Mouse (Mus musculus): ENCODE measurements around the gene Gpr162. TPM values are rescaled to one million over a fixed set of nuclear protein-coding genes. Genes with fewer than 3 reads are reported as not detected.

Gene Gpr162
- polyA plus RNA-seq, 1 experiment from 2014 or later, result 0.80 TPM

DNA sequence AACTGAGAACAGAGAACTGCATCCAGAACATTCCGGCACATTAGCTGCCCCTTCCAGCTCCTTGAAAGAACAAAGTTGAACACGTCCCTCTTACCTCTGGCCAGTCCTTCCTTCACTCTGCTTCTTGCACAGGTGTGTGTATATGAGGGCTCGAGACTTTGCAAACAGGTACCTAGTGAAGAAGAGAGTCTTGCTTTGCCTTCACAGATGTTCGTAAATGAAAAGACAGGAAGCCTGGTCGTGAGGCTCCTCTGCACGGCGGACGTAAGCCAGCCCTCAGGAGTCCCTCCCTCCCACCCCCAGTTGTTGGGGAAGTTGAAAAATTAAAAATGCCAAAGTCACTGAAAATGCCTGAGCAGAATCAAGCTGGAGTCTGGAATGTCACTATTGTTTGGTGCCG lies 24.2 kb upstream of the Gpr162 start, which contains the start of gene Cd4:
TSS of gene Cd4 (minus strand) at position 236 of the 400 bp plus-strand sequence.
- H3K9me3 ChIP-seq (replicated peaks; ENCODE audit: control insufficient read depth, low read length), result no peaks in the 10 kb centered on the region
- no peak within 1 kb of the TSS for H3K4me2 ChIP-seq
- no peaks in the 10 kb centered on the region for H3K4me1 ChIP-seq (ENCODE audit: control insufficient read depth, insufficient read depth, low read length)
- no peak within 1 kb of the TSS for H3K4me3 ChIP-seq (ENCODE audit: low read depth, low read length)
- WGBS (ENCODE audit: insufficient replicate concordance), result 89% methylated on average over 9 of the region's 9 CpGs
- no peak within 1 kb of the TSS for H3K27ac ChIP-seq (ENCODE audit: low read depth, low read length)
- H3K36me3 ChIP-seq (ENCODE audit: control insufficient read depth, insufficient read depth, low read length), result no peaks in the 10 kb centered on the region
- H3K27me3 ChIP-seq (ENCODE audit: control insufficient read depth, insufficient read depth, low read length), result no peaks in the 10 kb centered on the region
- ATAC-seq (replicated peaks; ENCODE audit: insufficient number of reproducible peaks, low FRiP score, low TSS enrichment), result no peak
- H3K9ac ChIP-seq (ENCODE audit: low read depth, low read length), result no peak within 1 kb of the TSS

DNA sequence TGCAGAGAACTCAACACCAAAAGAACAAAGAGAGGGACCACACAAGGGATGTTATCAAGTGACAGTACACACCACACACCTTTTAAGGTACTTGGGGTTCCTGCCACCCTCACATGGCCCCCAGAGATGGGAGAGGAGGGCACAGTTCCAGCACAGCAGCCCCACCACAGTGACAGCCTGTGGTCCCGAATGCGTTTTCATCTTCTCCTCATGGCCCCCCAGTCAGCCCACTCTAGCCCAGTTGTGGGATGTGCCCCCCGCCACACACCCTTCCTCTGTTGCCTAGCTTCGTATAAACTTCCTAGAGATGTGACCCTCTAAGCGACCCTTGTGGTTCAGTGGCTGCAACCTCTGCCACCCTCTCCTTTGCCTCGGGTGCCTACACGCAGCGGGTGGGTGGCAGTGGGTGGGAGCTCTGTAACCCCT lies 22.2 kb upstream of the Gpr162 start:
- Histone ChIP-seq H3K36me3 (ENCODE audit: control insufficient read depth, insufficient read depth, low read length) (no peaks in the 10 kb centered on the region), H3K27ac (ENCODE audit: low read depth, low read length) (no peak overlapping the region)
- ATAC-seq (replicated peaks; ENCODE audit: insufficient number of reproducible peaks, low FRiP score, low TSS enrichment), result no peak

DNA sequence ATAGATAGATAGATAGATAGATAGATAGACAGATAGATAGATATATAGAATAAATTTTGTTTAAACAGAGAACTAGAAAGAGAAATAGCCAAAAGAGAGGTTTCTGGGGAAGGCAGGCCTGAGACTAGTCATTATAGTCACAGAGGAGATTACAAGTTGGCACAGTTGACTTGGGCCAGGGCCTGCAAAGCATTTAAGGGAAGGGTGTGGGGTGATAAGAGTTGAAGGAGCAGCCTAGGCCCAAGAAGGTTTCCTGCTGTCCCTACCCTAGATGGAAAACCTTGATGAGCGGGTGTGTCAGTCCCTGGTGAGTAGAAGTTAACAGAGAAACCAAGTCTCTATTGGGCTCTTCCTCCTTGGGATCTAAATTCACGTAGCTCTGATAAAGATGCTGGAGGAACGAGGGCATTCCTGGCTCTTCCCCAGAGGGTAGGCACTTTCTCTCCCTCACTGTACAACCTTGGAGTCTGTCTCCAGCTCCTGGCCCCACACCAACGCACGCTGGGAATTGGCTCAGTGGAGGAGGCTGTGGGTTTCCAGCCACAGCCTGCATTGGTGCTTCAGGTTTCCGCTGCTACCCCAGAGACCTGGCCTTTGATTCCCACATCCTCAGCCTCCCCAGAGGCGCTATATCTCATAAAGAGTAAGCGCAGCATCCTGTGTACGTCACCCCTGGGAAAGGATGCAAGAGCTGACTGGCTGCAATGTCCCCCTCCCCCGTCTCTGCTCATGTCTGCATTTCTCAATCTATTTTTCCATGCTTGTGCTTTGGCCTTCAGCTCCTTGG lies 21.1 kb upstream of the Gpr162 start:
- no peak overlapping the region for H3K27ac ChIP-seq (ENCODE audit: low read depth, low read length)
- H3K4me2 ChIP-seq, result no peak overlapping the region
- no peaks in the 10 kb centered on the region for H3K9me3 ChIP-seq (replicated peaks; ENCODE audit: control insufficient read depth, low read length)
- H3K36me3 ChIP-seq (ENCODE audit: control insufficient read depth, insufficient read depth, low read length), result no peaks in the 10 kb centered on the region
- no peak overlapping the region for H3K4me3 ChIP-seq (ENCODE audit: low read depth, low read length)
- H3K27me3 ChIP-seq (ENCODE audit: control insufficient read depth, insufficient read depth, low read length), result no peaks in the 10 kb centered on the region
- H3K9ac ChIP-seq (ENCODE audit: low read depth, low read length), result no peak overlapping the region
- H3K4me1 ChIP-seq (ENCODE audit: control insufficient read depth, insufficient read depth, low read length), result no peaks in the 10 kb centered on the region
- no peak; the same call in 1 of the 2 replicates for ATAC-seq (replicated peaks; ENCODE audit: insufficient number of reproducible peaks, low FRiP score, low TSS enrichment)
- WGBS (ENCODE audit: insufficient replicate concordance), result 64% methylated on average over 10 of the region's 10 CpGs

More for the DNA sequence above, 22.2 kb upstream of the Gpr162 start:
- no peaks in the 10 kb centered on the region for H3K9me3 ChIP-seq (replicated peaks; ENCODE audit: control insufficient read depth, low read length)
- no peaks in the 10 kb centered on the region for H3K27me3 ChIP-seq (ENCODE audit: control insufficient read depth, insufficient read depth, low read length)
- no peak overlapping the region for H3K4me3 ChIP-seq (ENCODE audit: low read depth, low read length)
- WGBS (ENCODE audit: insufficient replicate concordance), result 85% methylated on average over 8 of the region's 8 CpGs
- H3K4me1 ChIP-seq (ENCODE audit: control insufficient read depth, insufficient read depth, low read length), result no peaks in the 10 kb centered on the region
- H3K9ac ChIP-seq (ENCODE audit: low read depth, low read length), result no peak overlapping the region
- no peak overlapping the region for H3K4me2 ChIP-seq

DNA sequence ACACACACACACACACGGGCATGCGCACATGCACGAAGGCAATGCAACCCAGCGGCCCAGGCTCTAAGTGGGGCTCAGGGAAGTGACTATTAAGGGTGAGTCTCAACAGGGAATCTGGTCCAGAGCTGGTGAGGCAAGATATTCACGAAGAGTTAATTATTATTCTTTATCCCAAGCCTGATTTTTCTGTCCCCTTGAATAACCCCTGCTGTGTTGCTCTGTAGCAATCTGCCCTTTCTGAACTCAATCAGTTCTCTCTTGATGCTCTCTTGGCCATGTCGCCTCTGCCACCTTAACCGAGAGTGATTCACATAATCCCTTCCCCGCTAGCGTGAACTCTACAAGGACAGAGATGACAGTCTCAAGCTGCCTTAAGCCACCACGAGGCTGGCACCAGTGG lies 19.6 kb upstream of the Gpr162 start:
- no peak overlapping the region for H3K9ac ChIP-seq (ENCODE audit: low read depth, low read length)
- no peaks in the 10 kb centered on the region for H3K4me1 ChIP-seq (ENCODE audit: control insufficient read depth, insufficient read depth, low read length)
- no peaks in the 10 kb centered on the region for H3K36me3 ChIP-seq (ENCODE audit: control insufficient read depth, insufficient read depth, low read length)
- no peak overlapping the region for H3K4me3 ChIP-seq (ENCODE audit: low read depth, low read length)
- H3K27ac ChIP-seq (ENCODE audit: low read depth, low read length), result no peak overlapping the region
- no peaks in the 10 kb centered on the region for H3K27me3 ChIP-seq (ENCODE audit: control insufficient read depth, insufficient read depth, low read length)
- no peak for ATAC-seq (replicated peaks; ENCODE audit: insufficient number of reproducible peaks, low FRiP score, low TSS enrichment)
- 76% methylated on average over 10 of the region's 10 CpGs for WGBS (ENCODE audit: insufficient replicate concordance)
- no peak overlapping the region for H3K4me2 ChIP-seq
- no peaks in the 10 kb centered on the region for H3K9me3 ChIP-seq (replicated peaks; ENCODE audit: control insufficient read depth, low read length)

DNA sequence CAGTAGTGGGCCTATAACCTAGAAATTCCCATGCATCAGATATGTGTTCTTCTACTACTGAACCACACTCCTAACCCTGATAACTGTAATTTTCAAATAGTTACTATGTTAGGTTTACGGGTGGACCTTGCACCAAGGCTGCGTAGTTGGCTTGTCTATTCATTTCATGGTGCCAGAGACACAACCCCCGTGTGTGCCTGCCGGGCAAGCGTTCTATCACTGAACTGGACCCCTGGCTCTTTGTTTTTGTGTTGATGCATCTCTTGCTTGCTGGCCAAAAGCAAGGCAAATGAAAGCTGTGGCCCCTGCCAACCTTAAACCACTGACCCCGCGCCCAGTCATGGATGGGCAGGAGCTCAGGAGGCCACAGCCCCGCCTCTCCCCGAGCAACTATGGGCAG lies 18.0 kb upstream of the Gpr162 start:
- Histone ChIP-seq H3K9me3 (replicated peaks; ENCODE audit: control insufficient read depth, low read length) (no peaks in the 10 kb centered on the region), H3K27ac (ENCODE audit: low read depth, low read length) (no peak overlapping the region), H3K4me1 (ENCODE audit: control insufficient read depth, insufficient read depth, low read length) (no peaks in the 10 kb centered on the region), H3K4me2 (no peak overlapping the region), H3K36me3 (ENCODE audit: control insufficient read depth, insufficient read depth, low read length) (no peaks in the 10 kb centered on the region), H3K9ac (ENCODE audit: low read depth, low read length) (no peak overlapping the region), H3K4me3 (ENCODE audit: low read depth, low read length) (no peak overlapping the region), H3K27me3 (ENCODE audit: control insufficient read depth, insufficient read depth, low read length) (no peaks in the 10 kb centered on the region)
- no peak for ATAC-seq (replicated peaks; ENCODE audit: insufficient number of reproducible peaks, low FRiP score, low TSS enrichment)
- 90% methylated on average over 9 of the region's 9 CpGs for WGBS (ENCODE audit: insufficient replicate concordance)

DNA sequence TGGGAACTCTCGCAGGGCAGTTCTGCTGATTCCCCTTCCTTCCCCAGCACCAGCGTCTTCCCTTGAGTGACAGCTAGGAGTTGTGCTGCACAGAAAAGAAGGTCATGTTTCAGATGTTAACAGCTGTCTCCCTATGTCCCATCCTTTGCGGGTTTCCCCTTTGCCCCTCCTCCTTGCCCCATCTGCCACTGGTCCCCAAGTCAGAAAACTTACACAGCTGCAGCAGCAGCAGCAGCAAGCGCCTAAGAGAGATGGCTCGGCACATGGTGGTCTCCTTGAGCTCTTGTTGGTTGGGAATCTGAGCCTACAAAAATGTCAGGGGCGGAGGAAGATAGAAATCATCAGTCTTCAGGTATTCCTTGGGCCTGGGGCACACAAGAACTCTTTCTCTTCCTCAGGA lies 15.6 kb upstream of the Gpr162 start:
- Histone ChIP-seq H3K9me3 (replicated peaks; ENCODE audit: control insufficient read depth, low read length) (no peaks in the 10 kb centered on the region), H3K27me3 (ENCODE audit: control insufficient read depth, insufficient read depth, low read length) (no peaks in the 10 kb centered on the region), H3K4me3 (ENCODE audit: low read depth, low read length) (no peak overlapping the region), H3K4me1 (ENCODE audit: control insufficient read depth, insufficient read depth, low read length) (no peaks in the 10 kb centered on the region), H3K36me3 (ENCODE audit: control insufficient read depth, insufficient read depth, low read length) (no peaks in the 10 kb centered on the region), H3K4me2 (no peak overlapping the region), H3K27ac (ENCODE audit: low read depth, low read length) (no peak overlapping the region), H3K9ac (ENCODE audit: low read depth, low read length) (no peak overlapping the region)
- 49% methylated on average over 6 of the region's 6 CpGs for WGBS (ENCODE audit: insufficient replicate concordance)
- ATAC-seq (replicated peaks; ENCODE audit: insufficient number of reproducible peaks, low FRiP score, low TSS enrichment), result no peak

DNA sequence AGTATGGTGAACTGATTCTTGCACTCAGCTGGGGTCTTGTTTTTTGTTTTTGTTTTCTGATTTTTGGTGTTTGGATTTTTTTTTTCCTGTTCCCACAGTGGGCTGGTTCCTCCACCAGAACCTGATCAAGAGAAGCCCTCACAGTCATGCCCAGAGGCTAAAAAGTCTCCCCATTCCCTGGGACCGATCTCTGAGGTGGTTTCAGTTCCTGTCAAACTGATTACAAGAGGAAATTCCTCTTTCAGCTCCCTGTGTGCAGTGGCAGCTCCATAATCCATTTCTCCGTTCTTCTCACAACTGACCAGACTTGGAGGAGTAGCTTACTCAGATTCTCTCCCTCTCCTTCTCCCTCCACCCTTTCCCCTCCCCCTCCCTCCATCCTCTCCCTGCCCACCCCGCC lies 10.6 kb upstream of the Gpr162 start:
- H3K9me3 ChIP-seq (replicated peaks; ENCODE audit: control insufficient read depth, low read length), result no peaks in the 10 kb centered on the region
- WGBS (ENCODE audit: insufficient replicate concordance), result 28% methylated on average over 2 of the region's 3 CpGs
- H3K4me1 ChIP-seq (ENCODE audit: control insufficient read depth, insufficient read depth, low read length), result no peaks in the 10 kb centered on the region
- H3K36me3 ChIP-seq (ENCODE audit: control insufficient read depth, insufficient read depth, low read length), result no peaks in the 10 kb centered on the region
- no peak overlapping the region for H3K9ac ChIP-seq (ENCODE audit: low read depth, low read length)
- no peak overlapping the region for H3K4me3 ChIP-seq (ENCODE audit: low read depth, low read length)
- no peak for ATAC-seq (replicated peaks; ENCODE audit: insufficient number of reproducible peaks, low FRiP score, low TSS enrichment)
- H3K27ac ChIP-seq (ENCODE audit: low read depth, low read length), result no peak overlapping the region
- H3K27me3 ChIP-seq (ENCODE audit: control insufficient read depth, insufficient read depth, low read length), result no peaks in the 10 kb centered on the region
- no peak overlapping the region for H3K4me2 ChIP-seq

DNA sequence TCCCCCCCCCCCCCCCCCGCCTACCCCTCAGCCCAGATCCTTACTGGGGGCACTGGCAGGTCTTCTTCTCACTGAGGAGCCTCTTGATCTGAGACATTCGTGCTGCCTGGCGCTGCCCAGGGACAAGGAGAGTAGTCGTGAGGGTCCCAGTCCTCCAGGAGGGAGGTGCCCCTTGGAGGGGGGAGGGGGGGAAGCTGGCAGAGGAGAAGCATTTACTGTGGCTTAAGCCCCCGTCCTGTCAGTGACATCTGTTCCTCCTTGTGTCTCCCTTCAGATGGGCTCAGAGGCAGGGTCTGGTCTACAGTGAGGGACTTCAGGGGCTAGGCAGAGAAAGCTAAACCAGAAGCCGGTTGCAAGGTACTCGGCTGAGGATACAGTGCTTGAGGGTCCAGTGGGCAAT lies 2.8 kb upstream of the Gpr162 start:
- H3K4me3 ChIP-seq (ENCODE audit: low read depth, low read length), result no peak overlapping the region

DNA sequence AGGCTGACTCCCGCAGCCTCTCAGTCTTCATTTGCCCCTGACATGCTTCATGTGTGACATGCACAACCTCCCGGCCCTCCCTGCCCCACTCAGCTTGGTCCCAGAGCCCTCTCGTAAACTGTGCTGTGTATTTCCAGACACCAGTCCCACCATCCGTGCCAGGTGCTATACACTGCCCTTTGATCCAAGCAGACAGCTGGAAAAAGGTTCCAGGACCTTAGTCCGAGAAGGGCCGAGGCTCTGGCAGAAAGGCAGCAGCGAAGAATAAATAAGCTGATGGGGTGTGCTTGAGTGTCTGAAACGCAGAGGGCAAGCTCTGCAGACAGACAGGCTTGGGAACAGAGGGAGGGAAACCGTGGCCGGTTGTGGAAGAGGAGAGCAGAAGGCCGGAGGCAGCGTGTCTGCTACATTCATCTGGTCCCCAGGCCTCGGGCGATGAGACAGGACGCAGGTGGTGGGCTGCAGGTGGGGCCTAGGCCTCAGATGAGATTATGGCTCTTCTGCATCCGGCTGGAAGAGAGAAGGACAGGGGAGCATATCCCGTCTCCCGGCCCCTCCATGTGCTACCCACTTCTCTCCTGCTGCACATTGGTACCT lies 2.1 kb upstream of the Gpr162 start:
- H3K4me1 ChIP-seq (ENCODE audit: control insufficient read depth, insufficient read depth, low read length), result peaks cover 8% of the 10 kb centered on the region
- H3K36me3 ChIP-seq (ENCODE audit: control insufficient read depth, insufficient read depth, low read length), result no peaks in the 10 kb centered on the region
- 52% methylated on average over 18 of the region's 18 CpGs for WGBS (ENCODE audit: insufficient replicate concordance)
- ATAC-seq (replicated peaks; ENCODE audit: insufficient number of reproducible peaks, low FRiP score, low TSS enrichment), result no peak
- no peak overlapping the region for H3K9ac ChIP-seq (ENCODE audit: low read depth, low read length)
- H3K9me3 ChIP-seq (replicated peaks; ENCODE audit: control insufficient read depth, low read length), result no peaks in the 10 kb centered on the region
- no peak overlapping the region for H3K27ac ChIP-seq (ENCODE audit: low read depth, low read length)
- no peak overlapping the region for H3K4me2 ChIP-seq
- peaks cover 11% of the 10 kb centered on the region for H3K27me3 ChIP-seq (ENCODE audit: control insufficient read depth, insufficient read depth, low read length)
- no peak overlapping the region for H3K4me3 ChIP-seq (ENCODE audit: low read depth, low read length)

More for the DNA sequence above, 2.8 kb upstream of the Gpr162 start:
- peaks cover 6% of the 10 kb centered on the region for H3K27me3 ChIP-seq (ENCODE audit: control insufficient read depth, insufficient read depth, low read length)
- H3K4me2 ChIP-seq, result no peak overlapping the region
- H3K36me3 ChIP-seq (ENCODE audit: control insufficient read depth, insufficient read depth, low read length), result no peaks in the 10 kb centered on the region
- WGBS (ENCODE audit: insufficient replicate concordance), result 57% methylated on average over 6 of the region's 7 CpGs
- no peaks in the 10 kb centered on the region for H3K9me3 ChIP-seq (replicated peaks; ENCODE audit: control insufficient read depth, low read length)
- peaks cover 8% of the 10 kb centered on the region for H3K4me1 ChIP-seq (ENCODE audit: control insufficient read depth, insufficient read depth, low read length)
- no peak for ATAC-seq (replicated peaks; ENCODE audit: insufficient number of reproducible peaks, low FRiP score, low TSS enrichment)
- no peak overlapping the region for H3K9ac ChIP-seq (ENCODE audit: low read depth, low read length)
- H3K27ac ChIP-seq (ENCODE audit: low read depth, low read length), result no peak overlapping the region

Data from heart, embryonic 11.5 days (tissue).